Mouse (Mus musculus) testis, postnatal 14 days (tissue): ENCODE data around the gene Mkrn1.
"Not testable (repeated sequence)": the region's sequence is repeated elsewhere in the genome, so short reads cannot be mapped to it uniquely, and the experiment has no call there.

ENCODE experiments used
- DNase-seq: peaks from one replicate; pipeline ENCODE4 v3.0.0; 2021; ENCODE audit warnings: low spot score

Gene Mkrn1

DNA sequence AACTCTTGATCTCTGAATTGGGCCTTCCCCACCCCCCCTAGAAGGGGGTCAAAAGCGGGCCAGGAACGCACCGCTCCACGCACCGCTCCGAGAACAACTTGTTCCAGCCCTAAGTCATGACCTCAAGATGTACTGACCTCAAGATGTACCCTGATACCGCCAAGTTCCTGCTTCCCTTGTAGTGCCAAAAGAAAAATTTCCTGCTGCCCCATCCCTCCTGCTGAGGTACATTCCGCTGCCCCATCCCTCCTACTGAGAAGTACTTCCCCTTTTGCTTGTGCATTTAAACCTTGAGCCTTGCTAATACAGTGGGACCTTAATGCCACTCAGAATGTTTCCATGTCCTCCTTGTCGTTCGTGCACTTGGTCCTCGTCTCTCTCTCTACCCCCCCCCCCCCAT lies 10.5 kb upstream of the Mkrn1 start:
- no peak for DNase-seq

DNA sequence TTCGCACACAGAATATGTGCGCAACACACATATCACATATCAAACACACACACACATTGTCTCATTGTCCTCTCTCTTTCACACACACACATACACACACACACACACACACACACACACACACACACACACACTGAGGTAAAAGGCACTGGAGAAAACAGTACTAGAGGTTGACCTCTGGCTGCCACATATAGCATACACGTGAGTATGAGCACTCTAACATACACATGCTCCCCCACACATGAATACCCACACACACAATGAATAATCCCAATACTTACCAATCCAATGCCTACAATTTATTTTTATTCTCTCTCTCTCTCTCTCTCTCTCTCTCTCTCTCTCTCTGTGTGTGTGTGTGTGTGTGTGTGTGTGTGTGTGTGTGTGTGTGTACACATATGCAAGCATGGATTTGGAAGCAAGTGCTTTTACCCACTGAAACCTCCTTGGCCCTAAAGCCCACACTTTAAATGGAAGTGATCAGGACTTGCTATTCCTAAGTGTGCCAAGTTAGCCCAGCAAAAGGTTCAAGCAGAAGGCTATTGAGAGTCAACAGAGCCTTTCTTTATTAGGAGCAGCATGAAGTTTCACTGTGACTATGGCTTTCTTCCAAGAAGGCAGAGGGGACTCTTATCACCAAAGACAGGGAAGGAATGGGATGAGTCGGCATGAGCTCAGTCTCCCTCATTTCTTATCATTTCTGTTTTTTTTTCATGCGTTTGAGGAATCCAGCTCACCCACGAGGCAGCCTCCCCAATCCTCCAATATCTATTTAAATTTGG lies 8.9 kb upstream of the Mkrn1 start:
- DNase-seq, result peak; percentile 67

DNA sequence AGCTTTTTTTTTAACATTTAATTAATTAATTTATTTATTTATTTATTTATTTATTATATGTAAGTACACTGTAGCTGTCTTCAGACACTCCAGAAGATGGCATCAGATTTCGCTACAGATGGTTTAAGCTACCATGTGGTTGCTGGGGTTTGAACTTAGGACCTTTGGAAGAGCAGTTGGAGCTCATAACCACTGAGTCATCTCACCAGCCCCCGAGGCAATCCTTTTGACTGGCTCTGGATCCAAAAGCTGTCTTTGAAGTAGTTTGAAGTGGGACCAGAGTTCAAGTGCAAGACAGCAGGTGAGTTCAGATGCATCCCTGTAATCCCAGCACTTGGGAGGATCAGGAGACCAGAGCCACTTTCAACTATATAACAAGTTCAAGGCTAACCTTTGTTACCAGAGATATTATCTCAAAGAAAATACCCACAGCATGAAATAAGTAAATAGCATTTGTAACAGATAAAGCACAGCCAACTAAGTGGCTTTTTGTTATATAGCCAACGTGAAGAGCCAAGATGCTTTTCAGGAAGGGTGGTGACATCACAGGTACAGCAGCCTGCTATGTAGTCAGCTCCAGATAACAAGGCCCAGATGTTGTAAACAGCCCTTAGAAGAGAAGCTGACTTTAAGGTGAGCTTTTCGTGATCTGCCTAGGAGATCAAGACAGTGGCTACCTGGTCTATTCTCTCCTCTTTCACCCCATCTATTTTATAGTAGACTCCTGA lies 7.2 kb upstream of the Mkrn1 start:
- no peak for DNase-seq

DNA sequence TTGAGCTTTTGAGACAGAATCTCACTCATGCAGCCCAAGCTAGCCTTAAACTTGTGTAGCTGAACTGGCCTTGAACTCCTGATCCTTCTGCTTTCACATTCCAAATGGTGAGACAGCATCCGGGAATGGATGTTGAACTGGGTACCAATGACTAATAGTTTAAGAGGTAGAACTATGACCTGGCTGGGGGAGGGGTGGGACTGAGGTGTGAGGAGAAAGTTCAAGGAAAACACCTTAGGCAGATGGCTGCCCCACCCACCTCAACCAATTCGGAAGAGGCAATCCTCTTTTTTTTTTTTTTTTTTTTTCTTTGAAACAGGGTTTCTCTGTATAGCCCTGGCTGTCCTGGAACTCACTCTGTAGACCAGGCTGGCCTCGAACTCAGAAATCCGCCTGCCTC lies 6.5 kb upstream of the Mkrn1 start:
- DNase-seq, result no peak

DNA sequence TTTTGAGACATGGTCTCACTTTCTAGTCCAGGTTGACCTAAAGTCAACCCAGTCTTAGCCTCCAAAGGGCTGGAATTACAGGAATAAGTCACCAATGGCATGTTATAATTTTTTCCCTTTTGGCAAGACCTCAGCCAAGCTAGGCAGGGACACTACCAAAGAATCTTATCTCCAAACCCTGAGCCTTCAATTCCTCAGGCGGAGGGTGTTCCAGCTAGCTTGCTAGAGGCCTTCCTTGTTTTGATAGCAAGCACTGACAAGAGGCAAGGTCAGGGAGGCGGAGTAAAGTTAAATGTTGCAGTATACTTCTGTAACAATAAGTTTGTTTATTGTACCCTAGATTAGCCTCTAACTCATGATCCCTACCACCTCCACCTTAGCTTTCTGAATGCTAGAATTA lies 4.9 kb upstream of the Mkrn1 start:
- DNase-seq, result peak; percentile 72

DNA sequence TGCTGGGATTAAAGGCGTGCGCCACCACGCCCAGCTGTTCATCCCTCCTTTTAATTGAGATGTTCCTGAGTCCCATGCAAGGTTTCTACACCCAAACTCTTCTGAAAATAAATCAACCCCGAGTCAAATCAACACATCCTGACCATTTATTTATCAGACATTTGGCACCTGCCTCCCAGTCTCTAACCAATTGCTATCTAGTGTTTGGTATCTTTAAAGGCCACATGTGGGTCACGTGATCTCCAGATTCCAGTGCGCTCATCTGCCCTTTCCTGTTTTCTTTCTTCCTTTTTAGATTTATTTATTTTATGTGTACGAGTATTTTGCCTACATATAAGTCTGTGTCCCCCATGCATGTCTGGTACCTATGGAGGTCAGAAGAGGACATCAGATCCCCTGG lies 3.4 kb upstream of the Mkrn1 start:
- no peak for DNase-seq

DNA sequence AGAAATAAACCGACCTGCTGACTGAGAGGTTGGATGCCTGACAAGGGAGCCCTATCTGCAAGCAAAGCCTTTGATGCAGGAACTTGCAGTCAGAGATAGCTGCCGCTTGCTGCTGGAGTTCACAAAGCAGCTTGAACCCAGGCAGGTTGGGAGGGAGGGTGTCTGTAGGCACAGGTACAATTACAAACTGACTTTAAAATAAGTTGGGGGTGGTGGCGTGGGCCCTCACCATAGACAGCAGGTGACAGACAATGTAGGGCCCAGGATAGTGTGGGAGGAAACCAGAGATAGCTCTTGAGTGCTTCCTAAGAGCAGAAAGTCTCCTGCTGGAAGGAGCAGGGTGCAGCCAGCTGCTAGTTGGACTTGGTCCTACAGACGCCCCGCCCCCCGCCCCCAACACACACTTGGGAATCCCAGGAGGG lies 2.9 kb upstream of the Mkrn1 start:
- no peak for DNase-seq

DNA sequence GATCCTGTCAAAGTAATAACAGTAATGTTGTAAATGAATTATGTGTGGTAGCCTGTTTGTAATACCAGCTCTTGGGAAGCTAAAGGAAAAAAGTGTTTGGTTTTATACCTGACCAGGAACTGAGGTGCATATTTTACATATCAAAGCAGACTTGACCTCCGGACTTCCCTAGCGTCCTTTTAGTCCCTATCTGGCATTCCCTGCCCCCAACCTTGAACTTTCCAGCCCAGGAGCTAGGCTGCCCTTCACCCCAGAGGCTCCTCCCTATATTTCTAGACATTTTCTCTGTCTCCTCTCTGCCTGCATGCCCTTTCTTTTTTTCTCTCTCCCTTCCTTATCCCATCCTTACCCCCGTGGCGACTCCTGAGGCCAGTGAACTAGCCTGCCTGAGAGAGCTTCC lies 605 bp upstream of the Mkrn1 start:
- DNase-seq, result no peak

DNA sequence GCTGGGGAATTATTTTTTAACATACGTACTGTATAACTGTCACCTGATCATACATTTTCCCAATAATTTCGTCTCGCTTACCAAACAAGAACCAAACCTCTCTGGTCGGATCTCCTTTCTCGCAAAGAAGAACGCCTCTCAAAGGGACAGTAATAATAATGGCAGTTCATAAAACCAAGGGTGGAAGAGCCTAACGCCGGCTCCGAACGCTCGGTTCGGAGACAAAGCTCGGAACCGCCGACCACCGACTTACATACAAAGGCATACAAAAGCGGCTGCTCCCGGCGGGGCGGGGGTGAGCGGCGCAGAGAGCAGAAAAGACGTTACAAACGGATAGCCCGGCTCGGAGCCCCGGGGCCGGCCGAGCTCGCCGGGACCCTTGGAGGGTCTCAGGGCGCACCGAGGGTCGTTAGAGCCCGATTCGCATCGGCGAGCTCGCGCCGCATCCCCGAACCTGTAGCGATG lies 844 bp downstream of the Mkrn1 start:
- DNase-seq, result no peak

DNA sequence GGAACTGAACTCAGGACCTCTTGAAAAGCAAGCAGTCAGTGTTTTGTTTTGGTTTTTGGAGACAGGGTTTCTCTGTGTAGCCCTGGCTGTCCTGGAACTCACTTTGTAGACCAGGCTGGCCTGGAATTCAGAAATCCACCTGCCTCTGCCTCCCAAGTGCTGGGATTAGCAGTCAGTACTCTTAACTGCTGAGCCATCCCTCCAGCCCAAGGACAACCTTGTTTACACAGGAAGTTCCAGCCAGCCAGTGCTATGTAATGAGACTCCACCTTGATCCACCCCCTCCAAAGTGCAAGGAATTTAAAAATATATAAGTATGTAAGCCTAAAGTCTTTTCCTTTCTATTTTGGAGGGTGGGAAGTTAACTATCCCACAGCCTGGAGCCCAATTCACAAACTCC lies 3.6 kb downstream of the Mkrn1 start:
- not testable (repeated sequence) for DNase-seq

DNA sequence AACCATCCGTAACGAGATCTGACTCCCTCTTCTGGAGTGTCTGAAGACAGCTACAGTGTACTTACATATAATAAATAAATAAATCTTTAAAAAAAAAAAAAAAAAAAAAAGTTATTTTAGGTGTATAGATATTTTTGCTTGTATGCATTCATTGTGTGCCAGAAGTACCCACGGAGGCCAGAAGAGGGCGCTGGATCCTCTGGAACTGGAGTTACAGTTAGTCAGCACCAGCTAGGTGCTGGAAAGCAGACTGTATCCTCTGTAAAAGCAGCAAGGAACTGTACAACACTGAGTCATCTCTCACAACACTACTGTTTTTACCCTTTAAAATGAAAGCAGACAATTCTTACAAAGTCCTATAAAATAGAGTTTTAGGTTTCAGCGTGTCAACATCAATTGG lies 4.5 kb downstream of the Mkrn1 start:
- DNase-seq, result no peak

DNA sequence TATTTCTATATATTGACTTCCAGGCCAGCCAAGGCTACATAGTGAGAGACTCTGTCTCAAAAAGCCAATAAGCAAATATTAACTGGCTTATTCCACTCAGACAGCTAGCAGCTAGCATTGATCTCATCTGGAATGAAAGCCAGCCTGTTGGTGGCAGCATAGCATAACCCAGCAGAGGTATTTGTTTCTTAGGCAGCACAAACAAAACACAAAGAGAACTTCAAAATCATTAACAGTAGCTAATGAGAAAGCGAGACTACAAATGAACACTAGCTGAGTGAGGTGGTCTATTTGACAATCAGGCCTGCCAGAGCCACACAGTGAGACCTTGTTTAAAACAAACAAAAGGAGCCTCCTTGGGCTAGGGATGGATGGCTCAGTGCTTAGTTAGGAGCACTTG lies 6.2 kb downstream of the Mkrn1 start:
- DNase-seq, result no peak

DNA sequence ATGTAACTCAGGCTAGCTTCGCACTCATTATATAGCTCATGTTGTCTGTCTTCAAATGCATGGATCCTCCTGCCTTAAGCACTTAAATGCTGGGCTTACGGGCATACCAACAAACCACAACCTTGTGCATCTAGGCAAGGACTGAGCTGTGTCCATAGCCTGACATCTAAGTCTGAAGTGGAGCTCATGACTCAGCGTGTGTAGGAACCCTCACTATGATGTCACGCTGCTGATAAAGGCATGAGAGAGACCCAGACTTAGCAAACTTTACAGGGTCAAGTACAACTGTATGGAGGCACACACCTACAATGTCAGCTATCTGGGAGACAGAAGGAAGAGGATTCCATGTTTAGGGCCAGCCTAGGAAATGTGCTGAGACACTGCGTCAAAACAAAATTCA lies 13.8 kb downstream of the Mkrn1 start:
- no peak for DNase-seq

DNA sequence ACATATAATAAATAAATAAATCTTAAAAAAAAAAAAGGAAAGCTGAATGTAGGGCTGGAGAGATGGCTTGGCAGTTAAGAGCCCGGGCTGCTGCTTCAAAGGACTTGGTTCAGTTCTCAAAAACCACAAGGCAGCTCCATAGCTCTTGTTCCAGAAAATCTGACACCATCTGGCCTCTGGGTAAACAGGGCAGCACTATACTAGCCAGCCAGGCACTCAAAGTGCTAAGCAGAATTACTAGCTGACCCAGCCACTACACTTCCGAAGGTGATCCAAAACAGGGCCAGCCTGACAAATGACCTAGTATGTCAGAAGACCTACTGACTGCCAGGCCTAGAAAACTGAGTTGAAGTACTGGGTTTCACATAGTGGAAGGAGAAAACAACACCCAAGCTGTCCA lies 17.1 kb downstream of the Mkrn1 start:
- no peak for DNase-seq

DNA sequence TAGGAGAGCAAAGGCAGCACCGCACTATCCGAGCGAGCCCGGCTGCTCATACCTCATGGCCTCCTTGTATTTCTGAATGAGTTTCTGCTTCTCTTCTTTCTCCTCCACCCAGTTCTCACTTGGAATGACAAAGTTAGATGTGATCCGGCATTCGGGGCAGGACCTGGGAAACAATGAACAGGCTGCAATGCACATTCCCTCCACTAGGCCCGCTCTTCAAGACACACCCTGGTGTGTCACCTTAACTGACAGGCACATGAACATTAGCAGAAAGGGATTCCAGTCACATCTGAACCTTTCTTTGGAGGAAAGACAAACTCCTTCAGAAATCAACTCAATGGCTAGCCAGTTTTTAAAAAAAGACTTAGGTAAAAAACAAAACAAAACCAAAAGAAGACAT lies 19.9 kb downstream of the Mkrn1 start:
- no peak for DNase-seq

DNA sequence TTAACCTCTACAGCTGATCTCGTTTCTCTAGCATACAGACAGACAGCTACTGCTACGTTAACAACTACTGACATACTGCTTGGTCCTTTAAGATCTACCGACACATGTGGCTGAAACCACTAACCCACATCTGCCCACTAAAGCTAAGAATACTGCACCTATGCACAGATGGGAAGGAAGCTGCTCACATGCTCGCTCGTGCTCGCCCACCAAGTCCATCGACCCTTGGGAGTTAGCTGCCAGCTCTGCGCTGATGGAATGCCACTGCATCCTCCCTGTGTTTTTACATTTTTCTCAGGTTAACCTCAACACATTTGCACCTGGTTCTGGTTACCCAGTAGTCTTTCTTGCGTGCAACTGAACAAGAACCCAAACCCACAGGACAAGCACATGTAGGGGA lies 21.9 kb downstream of the Mkrn1 start:
- no peak for DNase-seq

DNA sequence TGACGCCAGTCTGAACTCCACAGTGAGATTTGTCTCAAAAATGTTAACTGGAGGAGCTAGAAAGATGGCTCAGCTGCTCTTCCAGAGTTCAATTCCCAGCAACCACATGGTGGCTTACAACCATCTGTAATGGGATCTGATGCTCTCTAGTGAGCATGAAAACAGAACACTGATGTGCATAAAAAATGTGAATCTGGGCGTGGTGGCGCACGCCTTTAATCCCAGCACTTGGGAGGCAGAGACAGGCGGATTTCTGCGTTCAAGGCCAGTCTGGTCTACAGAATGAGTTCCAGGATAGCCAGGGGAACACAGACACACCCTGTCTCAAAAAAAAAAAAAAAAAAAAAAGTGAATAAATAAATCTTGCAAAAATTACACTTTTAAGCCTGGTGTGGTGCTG lies 23.2 kb downstream of the Mkrn1 start:
- DNase-seq, result no peak

DNA sequence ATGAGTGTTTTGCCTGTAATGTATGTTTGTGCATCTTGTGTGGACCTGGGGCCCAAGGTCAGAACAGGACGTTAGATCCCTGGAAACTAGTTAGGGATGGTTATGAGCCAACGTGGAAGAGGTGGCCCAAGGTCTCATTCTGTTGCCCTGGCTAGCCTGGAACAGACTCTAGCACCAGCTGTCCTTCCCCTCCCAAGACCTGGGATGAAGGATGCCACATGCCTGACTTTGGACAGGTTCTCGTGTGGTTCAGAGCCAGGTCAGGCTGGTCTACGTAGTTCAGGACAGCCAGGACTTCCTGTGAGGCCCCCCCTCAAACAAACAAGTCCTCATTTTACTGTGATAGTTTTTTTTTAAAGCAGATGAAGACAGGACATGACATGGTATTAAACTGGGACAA lies 24.3 kb downstream of the Mkrn1 start:
- no peak for DNase-seq

DNA sequence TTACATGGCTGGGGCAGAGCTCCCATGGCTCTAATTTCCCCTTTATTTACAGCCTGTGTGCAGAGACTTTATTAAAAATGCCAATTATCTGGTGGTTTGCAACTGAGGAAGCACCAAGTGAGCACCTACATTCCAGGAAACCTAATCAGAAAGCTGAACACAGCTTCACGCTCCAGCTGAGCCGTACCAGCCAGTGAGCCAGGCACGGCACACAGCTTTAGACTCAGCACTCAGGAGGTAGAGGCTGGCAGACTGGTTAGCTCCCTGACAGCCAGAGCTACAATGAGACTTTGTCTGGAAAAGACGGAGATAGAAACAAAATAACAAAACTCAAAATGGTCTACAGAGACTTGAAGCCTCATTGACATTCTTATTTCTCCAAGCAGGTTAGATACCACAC lies 24.8 kb downstream of the Mkrn1 start:
- peak; percentile 55 for DNase-seq

DNA sequence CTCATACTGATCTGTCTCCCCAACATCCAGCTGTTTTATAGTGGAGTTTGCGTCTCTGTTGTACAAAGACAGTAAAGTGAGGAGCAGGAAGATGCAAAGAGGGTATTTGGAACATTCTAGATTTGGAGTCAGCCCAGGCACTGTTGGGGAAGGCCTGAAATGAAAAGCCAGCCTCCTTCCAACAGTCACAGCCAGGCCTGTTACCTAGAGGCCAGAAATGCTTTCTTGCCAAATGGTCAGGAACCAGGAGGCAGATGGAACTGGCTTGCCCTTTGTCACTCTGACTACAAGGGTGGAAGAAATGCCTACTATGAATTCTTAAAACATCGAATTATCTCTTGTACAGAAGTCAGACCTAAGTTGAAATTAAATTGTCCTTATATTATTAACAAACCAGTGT lies 30.3 kb downstream of the Mkrn1 start:
- no peak for DNase-seq

DNA sequence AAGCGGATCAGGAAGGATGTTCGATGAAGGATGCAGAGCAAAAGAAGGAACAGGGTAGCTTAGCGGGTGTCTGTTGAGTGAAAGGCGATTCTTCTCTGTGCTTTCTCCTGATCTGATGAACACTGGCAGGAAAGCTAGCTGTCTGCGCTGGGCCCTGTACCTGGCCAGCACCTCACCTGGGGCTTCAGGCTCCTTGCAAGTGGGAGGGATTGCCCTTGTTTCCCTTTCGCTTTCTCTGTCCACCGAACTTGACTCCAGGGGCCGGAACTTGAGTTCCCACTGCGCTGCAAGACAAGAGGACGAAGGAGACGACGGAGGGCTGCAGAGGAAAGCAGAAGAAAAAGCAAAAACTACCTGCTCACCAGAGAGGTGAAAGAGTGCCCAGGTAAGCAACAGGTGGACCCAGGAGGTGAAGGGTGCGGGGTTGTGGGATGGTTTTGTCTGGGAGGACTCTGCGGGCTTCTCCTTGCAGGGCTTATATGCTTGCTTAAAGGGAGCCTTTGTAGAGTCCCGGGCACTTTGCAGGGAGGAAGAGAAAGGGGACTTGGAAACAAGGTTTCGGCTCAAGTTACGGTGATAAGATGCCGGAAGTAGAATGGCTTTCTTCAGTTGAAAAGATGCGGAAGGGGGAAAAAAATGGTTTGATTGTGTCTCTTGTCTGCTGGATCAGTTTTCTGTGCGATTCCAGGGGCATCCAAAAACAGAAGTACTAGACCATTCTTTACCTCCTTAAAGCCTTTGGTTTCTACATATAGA lies 39.0 kb downstream of the Mkrn1 start, which contains the start of gene Rab19:
TSS of gene Rab19 (plus strand) at position 51 of the 756 bp plus-strand sequence.
- DNase-seq, result peak; percentile 29

DNA sequence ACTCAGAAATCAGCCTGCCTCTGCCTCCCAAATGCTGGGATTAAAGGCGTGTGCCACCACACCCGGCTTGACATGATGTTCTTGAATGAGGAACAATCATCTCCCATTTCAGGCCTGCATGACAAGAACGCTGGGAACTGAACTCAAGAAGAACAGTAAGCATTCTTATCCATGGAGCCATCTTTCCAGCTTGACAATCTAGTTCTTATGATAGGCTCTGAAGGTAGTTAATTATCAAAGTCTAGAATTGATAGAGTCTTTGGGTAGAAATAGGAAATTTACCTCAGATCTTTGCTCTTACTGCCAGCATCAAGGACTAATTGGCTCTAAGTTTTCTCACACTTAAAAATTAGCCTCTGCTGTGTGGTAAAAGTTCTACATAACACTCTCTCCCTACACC lies 40.0 kb downstream of the Mkrn1 start:
- no peak for DNase-seq

DNA sequence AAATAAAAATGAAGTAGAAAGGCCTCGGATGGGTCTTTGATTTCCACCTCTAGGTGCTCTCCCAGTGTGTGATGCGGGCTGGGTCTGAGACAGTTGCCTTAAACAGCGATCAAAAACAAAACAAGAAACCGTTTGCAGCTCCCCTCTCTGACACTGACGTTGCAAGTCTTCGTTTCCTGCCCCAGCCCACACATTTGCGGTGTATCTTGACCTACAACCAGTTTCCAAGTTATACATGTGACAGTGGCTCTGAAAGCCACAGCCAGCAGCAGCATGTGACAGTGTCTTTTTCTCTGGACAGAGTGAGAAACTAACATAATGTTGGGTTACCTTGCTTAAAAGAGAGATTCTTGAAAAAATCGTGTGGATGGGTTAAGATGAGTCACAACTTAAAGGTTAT lies 40.5 kb downstream of the Mkrn1 start:
- no peak for DNase-seq
